Mouse (Mus musculus) thymus, postnatal 0 days (tissue): ENCODE results near the gene Olfr1016. TPM values are rescaled to one million over a fixed set of nuclear protein-coding genes. Genes with fewer than 3 reads are reported as not detected.

Experiments used
- DNase-seq: peaks from one replicate; pipeline ENCODE4 v3.0.0-alpha.2; 2015; ENCODE audit warnings: low spot score
- polyA plus RNA-seq: library from polyadenylated mRNA; unstranded; fragments of >200 nt; fragmentation: Nextera tagmentation; extraction: Ambion mirVana; gene quantifications from 2 replicates; pipeline ENCODE4 v1.2.1, GENCODE M21; 2015

The Olfr1016 gene
- polyA plus RNA-seq = not detected in 2 replicates

- no peak for DNase-seq
These were observed at the start of gene Olfr1016 for GRCm38 (mm10) chr2:85802444-85802843. Gene Olfr1016, minus strand, starts transcription at chr2:85802544.

- no peak for DNase-seq
These were observed 44.4 kb upstream of the Olfr1016 start, which contains the start of gene Olfr1020 for GRCm38 (mm10) chr2:85846730-85847129. Gene Olfr1020, plus strand, starts transcription at chr2:85847030.

DNA sequence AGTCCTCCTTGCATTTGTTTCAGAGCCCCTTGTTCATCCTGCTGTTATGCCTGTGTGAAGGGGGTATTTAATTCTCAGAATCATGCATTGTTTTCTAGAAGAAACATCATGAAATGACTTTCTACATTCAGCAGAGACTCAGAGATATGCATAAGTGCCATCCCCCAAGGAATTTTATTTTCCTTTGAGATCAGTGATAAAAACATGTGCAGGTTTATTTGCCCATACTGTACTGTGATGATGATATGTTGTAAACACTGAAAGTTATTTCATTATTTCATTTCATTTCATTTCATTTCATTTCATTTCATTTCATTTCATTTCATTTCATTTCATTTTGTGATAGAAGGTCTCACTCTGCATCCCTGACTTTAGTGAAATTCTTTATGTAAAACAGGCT, 43.0 kb upstream of the Olfr1016 start, which contains the start of gene Olfr1019:
Gene Olfr1019 (minus strand): TSS at position 101 of the 400 bp plus-strand sequence.
- DNase-seq = no peak

- no peak for DNase-seq
These were observed 15.8 kb upstream of the Olfr1016 start, which contains the start of gene Olfr1018 for GRCm38 (mm10) chr2:85818179-85818578. Gene Olfr1018, plus strand, starts transcription at chr2:85818479.

DNA sequence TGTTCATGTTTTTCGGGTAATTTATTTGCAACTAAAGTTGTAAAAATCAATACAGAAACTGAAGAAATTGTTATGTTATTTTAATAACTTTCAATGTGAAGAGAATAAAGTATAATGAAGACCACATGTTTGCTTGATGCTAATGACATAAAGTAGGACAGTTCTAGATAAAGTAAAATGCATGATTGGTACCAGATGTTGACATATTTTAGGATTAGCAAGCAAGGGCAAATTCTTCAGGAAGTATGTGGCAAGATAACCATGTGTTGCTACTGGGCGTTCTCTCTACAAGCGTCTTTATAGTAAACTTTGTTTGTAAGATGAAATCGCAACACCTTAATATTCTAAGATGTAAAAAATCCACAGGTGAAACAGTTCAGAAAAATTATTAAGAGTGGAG, 2.2 kb upstream of the Olfr1016 start:
- no peak for DNase-seq

GRCm38 (mm10) chr2:85792331-85792730, 10.0 kb downstream of the Olfr1016 start:
- no peak for DNase-seq

DNA sequence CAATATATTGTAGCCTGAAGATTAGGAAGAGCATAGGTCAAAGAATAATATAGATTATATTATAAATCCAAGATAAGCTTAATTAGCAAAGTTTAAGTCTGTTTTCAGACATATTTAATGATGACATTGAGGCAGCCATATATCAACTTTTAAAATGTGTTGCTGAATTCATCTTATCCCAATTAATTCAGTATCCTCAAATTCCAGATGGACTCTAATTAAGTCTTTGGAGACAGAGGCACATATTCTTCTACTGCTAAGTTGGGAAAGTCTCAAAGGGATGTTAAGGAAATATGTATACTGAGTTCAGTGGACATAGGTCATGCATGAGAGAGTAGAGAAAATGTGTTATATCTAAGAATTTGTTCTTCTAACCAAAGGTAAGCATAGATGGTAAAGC, 20.6 kb downstream of the Olfr1016 start, which contains the start of gene Olfr1015:
Gene Olfr1015 (plus strand): TSS at position 301 of the 400 bp plus-strand sequence.
- no peak for DNase-seq

GRCm38 (mm10) chr2:85772413-85772812, 29.9 kb downstream of the Olfr1016 start, which contains the start of gene Olfr1014:
Gene Olfr1014, plus strand, starts transcription at chr2:85772713.
- DNase-seq = no peak

DNA sequence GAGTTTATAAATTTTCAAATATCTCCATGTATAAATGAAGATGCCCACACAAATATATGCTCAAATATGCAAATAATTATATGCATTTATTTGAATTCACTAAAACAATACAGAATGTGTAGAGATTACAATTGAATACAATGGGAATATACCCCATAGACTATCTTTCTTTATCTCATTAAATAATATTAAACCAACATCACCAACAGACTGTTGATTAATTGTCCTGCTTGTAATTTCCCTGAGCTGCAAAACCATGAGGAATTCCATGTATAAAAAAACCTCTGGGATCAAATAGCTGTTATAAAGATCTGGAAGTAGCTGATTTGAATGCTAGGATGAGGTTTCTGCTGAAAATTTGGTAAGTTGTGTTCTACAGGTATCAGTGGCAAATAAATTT, 35.5 kb downstream of the Olfr1016 start, which contains the start of gene Olfr1013:
Gene Olfr1013 (plus strand): TSS at position 301 of the 400 bp plus-strand sequence.
- no peak for DNase-seq

DNA sequence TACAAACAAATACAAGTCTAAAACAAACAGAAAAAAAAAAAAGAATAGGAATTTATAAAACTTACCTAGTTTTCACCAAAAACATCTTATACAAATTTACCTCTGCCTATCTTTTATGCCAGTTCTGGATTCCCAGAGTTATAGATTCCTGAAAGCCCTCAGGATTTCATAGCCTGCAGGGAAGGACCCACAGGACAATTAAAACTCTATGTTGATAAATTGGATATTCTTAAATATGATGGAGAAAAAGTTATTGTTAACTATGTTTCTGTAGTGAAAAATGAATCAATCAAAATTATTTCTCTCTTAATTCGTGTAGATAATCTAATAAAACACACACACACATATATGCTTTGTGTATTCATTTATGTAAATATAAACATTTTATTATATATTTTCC, 39.7 kb downstream of the Olfr1016 start, which contains the start of gene Olfr1012:
Gene Olfr1012 (minus strand): TSS at position 101 of the 400 bp plus-strand sequence.
- DNase-seq = no peak

DNA sequence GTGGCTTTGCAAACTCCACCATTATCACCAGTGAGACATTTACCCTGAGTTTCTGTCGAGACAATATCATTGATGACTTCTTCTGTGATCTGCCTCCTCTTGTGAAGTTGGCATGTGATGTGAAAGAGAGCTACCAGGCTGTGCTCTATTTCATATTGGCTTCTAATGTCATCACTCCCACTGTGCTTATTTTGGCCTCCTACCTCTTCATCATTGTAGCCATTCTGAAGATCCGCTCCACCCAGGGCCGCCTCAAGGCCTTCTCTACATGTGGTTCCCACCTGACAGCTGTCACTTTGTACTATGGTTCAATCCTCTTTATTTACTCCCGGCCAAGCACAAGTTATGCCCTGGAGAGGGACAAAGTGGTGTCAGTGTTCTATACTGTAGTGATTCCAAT, 48.5 kb downstream of the Olfr1016 start:
- no peak for DNase-seq

Other genes with a start within 250 kb of the Olfr1016 start
- not detected in 2 replicates for gene Olfr996, start 223.3 kb downstream of the Olfr1016 start, polyA plus RNA-seq
- not detected in 2 replicates for gene Olfr998, start 213.6 kb downstream of the Olfr1016 start, polyA plus RNA-seq
- gene Olfr1000, start 190.6 kb downstream of the Olfr1016 start, polyA plus RNA-seq = not detected in 2 replicates
- gene Olfr1002, start 151.8 kb downstream of the Olfr1016 start, polyA plus RNA-seq = not detected in 2 replicates
- not detected in 2 replicates for gene Olfr154, start 138.1 kb downstream of the Olfr1016 start, polyA plus RNA-seq
- not detected in 2 replicates for gene Olfr1006, start 123.8 kb downstream of the Olfr1016 start, polyA plus RNA-seq
- gene Olfr1008, start 113.1 kb downstream of the Olfr1016 start, polyA plus RNA-seq = not detected in 2 replicates
- not detected in 2 replicates for gene Olfr1009, start 87.1 kb downstream of the Olfr1016 start, polyA plus RNA-seq
- not detected in 2 replicates for gene Olfr1012, start 39.8 kb downstream of the Olfr1016 start, polyA plus RNA-seq
- gene Olfr1013, start 35.4 kb downstream of the Olfr1016 start, polyA plus RNA-seq = not detected in 2 replicates
- gene Olfr1014, start 29.8 kb downstream of the Olfr1016 start, polyA plus RNA-seq = not detected in 2 replicates
- not detected in 2 replicates for gene Olfr1015, start 20.5 kb downstream of the Olfr1016 start, polyA plus RNA-seq
- not detected in 2 replicates for gene Olfr1018, start 15.9 kb upstream of the Olfr1016 start, polyA plus RNA-seq
- gene Olfr1019, start 42.9 kb upstream of the Olfr1016 start, polyA plus RNA-seq = not detected in 2 replicates
- gene Olfr1020, start 44.5 kb upstream of the Olfr1016 start, polyA plus RNA-seq = not detected in 2 replicates
- not detected in 2 replicates for gene Olfr1022, start 66.0 kb upstream of the Olfr1016 start, polyA plus RNA-seq
- not detected in 2 replicates for gene Olfr1023, start 83.1 kb upstream of the Olfr1016 start, polyA plus RNA-seq
- gene Olfr1024, start 102.5 kb upstream of the Olfr1016 start, polyA plus RNA-seq = not detected in 2 replicates
- not detected in 2 replicates for gene Olfr1025-ps1, start 112.6 kb upstream of the Olfr1016 start, polyA plus RNA-seq
- gene Olfr1026, start 119.0 kb upstream of the Olfr1016 start, polyA plus RNA-seq = not detected in 2 replicates
- not detected in 2 replicates for gene Olfr1028, start 147.9 kb upstream of the Olfr1016 start, polyA plus RNA-seq
- gene Olfr1029, start 171.4 kb upstream of the Olfr1016 start, polyA plus RNA-seq = not detected in 2 replicates
- gene Olfr1030, start 176.7 kb upstream of the Olfr1016 start, polyA plus RNA-seq = not detected in 2 replicates
- not detected in 2 replicates for gene Olfr1031, start 187.8 kb upstream of the Olfr1016 start, polyA plus RNA-seq
- gene Olfr1032, start 203.0 kb upstream of the Olfr1016 start, polyA plus RNA-seq = not detected in 2 replicates
- gene Olfr1033, start 218.1 kb upstream of the Olfr1016 start, polyA plus RNA-seq = 1.7 and 2.3 TPM in 2 replicates
- gene Olfr1034, start 243.3 kb upstream of the Olfr1016 start, polyA plus RNA-seq = 0.03 and 0.05 TPM in 2 replicates